Mouse (Mus musculus) C3H10T1/2 (cell line): Measurements from ENCODE around the gene Gm6685. TPM values are rescaled to one million over a fixed set of nuclear protein-coding genes. Genes with fewer than 3 reads are reported as not detected.

Experiments used
- polyA plus RNA-seq, 2 experiments: library from polyadenylated mRNA; unstranded; fragments of >200 nt; fragmentation: generic; extraction: Trizol; gene quantifications; one replicate each; pipeline ENCODE4 v1.2.1; 2012; ENCODE audit warnings: missing spikeins in 2 of 2

Gm6685 gene
- 1 to 10 TPM in 1 of 2 experiments, under 1 TPM in 1; 0.28 to 2.6 TPM for polyA plus RNA-seq

GRCm38 (mm10) chr11:28339224-28340150 lies at the start of gene Gm6685:
Gm6685 (minus strand) TSS chr11:28339867.

Other genes starting within 250 kb of the Gm6685 start
- gene Ccdc85a, start 244.5 kb upstream of the Gm6685 start, polyA plus RNA-seq: under 1 TPM in 1 of 2 experiments, not detected in 1; 0.02 TPM